Mouse (Mus musculus): ENCODE results near the gene Tbxas1. TPM values are rescaled to one million over a fixed set of nuclear protein-coding genes. Genes with fewer than 3 reads are reported as not detected.
A peak's percentile ranks its signal among the peaks of the same experiment; 100 is the strongest.

Gene Tbxas1
- total RNA-seq, 2 experiments from 2014 or later: 0.72 to 1.2 TPM

DNA sequence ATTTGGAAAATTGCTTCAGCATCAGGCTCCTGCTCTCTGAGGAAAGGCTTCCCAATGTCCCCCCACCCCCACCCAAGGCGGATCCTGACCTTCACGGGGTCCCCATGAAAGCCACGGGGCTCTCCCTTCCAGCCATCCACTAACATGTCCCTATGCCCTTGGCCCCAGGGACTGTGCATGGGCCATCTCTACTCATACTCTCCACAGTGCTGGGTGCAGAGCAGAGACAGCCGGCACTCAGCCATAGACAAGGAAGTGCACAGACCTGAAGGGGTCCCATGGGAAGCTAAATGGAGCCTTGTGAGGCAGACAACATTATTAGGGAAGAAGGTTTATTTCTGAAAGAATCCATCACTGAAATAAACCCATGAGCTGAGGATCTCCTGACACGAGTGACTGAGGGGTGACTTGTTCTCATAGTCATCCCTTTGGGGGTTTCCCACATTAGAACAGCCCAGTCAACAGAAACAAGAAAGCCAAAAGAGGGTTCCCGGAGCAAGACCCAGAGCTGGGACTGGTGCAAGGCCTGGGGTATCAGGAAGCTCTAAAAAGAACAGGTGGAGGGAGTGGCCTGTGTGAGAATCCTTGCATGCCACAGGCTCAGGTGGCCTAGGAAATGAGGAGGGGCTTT is 179.8 kb downstream of the Tbxas1 start:
- DNase-seq: no peak

- DNase-seq: peak; percentile 48
Observed at GRCm38 (mm10) chr6:39055831-39056261, 180.6 kb downstream of the Tbxas1 start.

- no peak for DNase-seq
Observed at GRCm38 (mm10) chr6:39057161-39057560, 182.0 kb downstream of the Tbxas1 start.

DNA sequence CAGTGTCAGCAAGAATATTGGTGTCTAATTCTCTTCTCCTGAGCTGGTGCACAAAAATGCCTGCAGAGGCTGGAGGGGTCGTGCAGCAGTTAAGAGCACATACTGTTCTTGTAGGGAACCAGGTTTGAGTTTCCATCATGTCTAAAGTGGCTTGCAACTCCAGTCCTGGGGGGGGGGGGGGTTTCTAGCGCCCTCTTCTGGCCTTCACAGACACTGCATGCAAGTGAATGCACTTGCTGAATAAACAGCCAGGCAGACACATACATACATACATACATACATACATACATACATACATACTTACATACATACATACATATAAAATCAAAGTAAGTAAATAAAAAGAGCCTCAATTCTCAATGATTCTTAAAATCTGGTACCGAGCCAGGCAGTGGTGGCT is 183.2 kb downstream of the Tbxas1 start:
- no peak for DNase-seq

GRCm38 (mm10) chr6:39058936-39059335 is 183.7 kb downstream of the Tbxas1 start:
- DNase-seq: no peak

- DNase-seq: no peak
Observed at GRCm38 (mm10) chr6:39059547-39060497, 184.6 kb downstream of the Tbxas1 start.

DNA sequence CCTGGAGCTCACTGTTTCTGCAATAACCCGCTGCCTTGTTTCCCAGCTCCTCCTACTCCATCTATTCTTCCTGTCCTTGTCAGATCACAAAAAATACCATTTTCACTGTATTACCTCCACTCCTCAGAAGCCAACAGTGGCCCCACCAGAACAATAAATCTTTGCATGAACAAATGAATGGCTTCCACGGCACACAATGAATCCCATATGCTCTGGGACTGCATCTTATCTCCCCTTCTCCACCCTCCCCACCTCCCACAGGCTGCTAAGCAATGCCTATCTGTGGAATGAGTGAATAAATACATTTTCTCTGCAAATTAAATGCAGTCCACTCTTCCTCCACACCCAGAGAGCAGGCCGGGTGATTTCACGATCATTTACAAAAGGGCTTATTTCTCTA is 186.0 kb downstream of the Tbxas1 start:
- DNase-seq: no peak

GRCm38 (mm10) chr6:39063541-39063940 is 188.3 kb downstream of the Tbxas1 start:
- no peak for DNase-seq

DNA sequence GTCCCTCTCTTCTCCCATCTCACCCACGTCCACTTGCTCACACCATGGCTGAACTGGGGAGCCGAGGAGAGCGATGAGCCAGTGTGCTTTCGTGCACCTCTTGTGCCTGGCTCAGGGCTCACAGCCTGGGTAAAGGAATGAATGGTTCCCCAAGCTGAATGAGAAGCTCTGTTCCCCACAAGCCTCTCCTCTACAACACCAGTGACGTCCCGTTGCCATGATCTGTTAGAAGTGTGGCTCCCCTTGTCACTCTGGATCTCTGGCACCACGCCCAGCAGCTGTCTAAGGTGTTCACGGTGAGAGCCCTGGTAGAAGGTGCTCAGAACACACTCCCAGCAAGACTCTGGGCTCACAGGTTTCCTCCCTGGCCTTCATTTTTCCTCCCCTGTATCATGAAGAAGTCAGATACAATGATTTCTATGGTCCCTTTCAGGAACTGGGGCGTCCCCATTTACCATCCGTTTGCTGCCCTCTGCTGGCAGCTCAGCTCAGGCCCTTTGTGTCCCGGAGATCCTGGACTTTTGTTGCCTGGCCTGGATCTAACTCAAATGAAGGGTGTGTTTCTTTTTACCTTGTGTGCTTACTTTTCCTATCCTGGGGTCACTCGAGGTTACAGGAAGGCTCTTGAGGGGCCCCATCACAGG is 191.9 kb downstream of the Tbxas1 start:
- DNase-seq: peak; percentile 89

DNA sequence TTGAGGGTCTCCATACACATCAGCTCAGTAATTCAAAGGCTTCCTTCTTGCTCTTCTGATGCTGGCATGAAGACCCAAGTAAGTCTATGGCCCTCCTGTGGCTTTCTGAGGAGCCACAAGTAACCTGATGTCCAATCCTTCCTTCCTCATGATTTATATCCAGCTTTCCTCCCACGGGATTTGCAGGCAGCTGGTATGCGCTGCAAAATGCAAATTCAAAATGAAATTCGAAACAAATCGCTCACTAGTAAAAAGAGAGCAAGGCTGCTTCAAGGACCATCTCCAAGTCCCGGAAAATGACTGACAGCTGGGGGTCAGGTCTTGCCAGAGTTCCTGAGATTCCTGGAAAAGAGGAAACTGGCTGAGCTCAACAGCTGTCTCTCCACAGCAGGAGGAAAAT is 197.5 kb downstream of the Tbxas1 start:
- DNase-seq: no peak

GRCm38 (mm10) chr6:39074186-39074585 is 199.0 kb downstream of the Tbxas1 start:
- DNase-seq: no peak

DNA sequence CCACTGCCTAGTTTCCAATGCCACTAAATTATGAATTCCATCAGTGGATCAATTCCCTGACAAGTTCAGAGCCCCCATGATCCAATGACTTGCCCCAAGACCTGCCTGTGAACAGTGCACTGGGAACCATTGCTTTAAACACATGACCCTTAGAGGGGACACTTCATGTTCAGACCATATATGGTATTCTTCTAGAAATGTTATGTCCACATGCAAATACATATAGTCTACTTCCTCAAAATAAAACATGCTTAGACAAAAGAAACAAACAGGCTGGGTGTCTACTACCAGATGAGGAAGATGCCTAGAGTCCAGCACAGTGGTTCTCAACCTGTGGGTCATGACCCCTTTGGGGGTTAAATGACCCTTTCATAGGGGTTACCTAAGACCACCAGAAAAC is 201.3 kb downstream of the Tbxas1 start:
- no peak for DNase-seq

DNA sequence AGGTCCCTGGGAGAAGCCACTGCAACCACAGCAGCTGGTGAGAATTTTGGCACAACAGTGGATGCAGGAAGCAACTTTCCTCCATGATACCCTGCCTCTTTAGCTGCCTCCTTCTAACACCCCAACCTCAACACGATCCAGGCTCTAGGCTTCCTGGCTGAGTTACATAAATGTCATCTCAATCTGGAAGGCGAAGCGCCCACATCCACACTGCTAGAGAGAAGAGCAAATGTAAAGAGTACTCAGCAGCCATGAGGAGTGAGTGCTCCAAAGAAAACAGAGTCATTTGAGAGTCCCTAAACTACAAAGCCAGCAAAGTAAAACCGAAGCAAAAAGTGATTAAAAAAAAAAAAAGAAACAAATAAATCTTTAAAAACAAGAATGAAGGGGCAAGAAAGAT is 229.4 kb downstream of the Tbxas1 start:
- DNase-seq: no peak

GRCm38 (mm10) chr6:39106812-39107211 is 231.6 kb downstream of the Tbxas1 start:
- DNase-seq: no peak

DNA sequence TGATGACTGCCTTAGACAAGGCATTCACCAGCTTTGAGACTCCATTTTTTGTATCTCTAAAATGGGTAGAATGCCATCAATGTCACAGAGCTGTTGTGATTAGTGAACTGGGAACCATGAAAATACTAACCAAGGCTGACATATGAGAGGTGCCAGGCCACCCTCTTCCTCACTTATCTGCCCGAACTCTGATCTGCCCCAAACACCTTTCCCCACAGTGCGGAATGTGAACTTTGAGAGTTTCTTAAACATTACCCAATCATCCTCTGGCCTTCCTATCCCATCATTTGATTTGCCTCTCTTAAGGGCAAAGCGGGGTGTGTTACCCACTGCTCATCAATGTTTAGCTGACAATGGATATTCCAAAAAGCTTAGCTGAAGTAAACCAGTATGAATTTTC is 237.5 kb downstream of the Tbxas1 start:
- no peak for DNase-seq

DNA sequence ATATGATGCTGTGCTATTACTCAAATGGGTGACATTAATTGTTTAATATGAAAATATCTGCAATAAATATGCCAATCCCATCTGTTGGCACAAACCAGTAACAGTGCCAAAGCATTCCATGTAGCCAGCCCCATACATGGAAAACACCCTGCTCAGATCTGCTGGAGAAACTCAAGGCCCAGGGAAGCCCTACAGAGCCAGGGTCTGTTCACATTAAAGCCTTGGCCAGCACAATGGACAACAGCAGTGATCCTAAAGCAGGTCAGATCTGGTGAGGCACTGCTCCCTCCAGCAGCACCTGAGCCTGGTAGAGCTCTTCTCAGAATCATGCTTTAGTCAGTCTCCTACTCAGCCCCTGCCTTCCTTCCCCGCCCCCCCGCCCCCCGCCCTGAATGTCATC is 237.9 kb downstream of the Tbxas1 start:
- no peak for DNase-seq

DNA sequence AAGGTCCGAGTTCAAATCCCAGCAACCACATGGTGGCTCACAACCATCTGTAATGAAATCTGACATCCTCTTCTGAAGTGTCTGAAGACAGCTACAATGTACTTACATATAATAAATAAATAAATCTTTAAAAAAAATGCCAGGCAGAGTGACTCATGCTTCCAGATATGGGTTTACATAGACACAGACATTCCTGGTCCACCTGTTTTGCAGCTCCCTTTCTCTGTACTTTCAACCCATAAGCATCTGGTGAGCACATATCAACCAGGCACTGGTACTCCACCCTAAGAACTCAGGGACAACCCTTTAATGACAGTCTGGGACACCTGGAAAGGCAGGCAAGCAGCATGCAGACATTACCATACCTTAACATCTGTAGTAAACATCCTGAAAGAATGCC is 240.2 kb downstream of the Tbxas1 start:
- DNase-seq: no peak

- peak; percentile 84 for DNase-seq
Observed at GRCm38 (mm10) chr6:39117584-39118455, 242.6 kb downstream of the Tbxas1 start, which contains the start of gene Parp12. TSS of gene Parp12 (minus strand) at chr6:39118349.

DNA sequence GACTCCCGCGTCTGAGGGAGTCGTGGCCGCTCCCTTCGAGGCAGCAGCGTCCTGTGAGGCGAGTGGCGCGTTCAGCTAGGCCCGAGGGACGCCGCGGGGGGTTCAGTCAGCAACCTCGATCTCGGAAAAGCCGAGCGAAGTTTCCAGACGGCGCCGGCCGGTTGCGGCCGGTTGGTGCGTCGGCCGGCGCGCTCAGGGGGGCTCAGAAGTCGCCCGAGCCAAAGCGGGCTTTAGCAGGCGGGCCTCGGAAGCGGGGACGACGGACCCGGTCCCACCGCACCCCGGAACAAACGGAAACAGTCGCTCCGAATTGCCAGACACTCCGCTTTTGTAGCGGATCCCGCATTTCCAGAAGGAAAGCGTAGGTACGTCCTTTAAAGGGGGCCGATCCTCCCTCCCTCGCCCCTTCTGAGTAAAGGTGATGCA is 243.3 kb downstream of the Tbxas1 start:
- peak; percentile 59 for DNase-seq

DNA sequence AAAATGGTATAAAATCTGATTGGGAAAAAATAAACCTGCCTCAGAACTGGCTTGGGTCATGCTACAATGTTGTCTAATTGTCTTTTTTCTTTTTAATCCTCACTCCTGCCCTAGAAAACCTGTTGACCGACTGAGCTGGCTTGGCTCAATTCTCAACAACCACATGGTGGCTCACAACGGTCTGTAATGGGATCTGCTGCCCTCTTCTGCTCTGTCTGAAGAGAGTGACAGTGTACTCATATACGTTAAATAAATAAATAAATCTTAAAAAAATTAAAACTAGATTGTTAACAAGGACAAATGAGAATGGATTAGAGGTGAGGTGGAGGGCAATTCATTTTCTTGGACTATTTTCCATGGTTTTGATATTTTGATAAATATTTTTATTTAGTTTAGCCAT is 245.5 kb downstream of the Tbxas1 start:
- no peak for DNase-seq

DNA sequence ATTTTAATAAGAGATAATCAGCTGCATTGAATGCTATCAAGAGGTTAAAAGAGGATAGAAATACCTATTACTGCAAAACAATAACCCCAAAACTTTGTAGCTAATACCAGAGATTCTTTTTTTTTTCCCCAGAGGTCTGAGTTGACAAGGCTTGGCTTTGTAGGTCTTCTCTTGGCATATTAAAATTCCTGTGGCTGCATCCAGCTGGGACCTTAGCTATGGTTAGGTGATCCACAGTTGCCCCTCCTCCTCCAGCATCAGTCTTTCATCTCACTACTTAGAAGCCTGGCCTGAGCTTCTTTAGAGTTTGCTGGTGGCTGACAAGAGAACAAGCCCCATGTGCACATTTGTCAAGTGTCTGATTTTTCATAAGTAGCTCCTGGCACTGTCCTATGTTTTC is 249.5 kb downstream of the Tbxas1 start:
- no peak for DNase-seq

- DNase-seq: no peak
Observed at GRCm38 (mm10) chr6:39131480-39131879, 256.3 kb downstream of the Tbxas1 start.

Measured in heart, postnatal 4 days (tissue).